8 mouse cellular contexts compared by ENCODE assay signal in the genomic region with DNA sequence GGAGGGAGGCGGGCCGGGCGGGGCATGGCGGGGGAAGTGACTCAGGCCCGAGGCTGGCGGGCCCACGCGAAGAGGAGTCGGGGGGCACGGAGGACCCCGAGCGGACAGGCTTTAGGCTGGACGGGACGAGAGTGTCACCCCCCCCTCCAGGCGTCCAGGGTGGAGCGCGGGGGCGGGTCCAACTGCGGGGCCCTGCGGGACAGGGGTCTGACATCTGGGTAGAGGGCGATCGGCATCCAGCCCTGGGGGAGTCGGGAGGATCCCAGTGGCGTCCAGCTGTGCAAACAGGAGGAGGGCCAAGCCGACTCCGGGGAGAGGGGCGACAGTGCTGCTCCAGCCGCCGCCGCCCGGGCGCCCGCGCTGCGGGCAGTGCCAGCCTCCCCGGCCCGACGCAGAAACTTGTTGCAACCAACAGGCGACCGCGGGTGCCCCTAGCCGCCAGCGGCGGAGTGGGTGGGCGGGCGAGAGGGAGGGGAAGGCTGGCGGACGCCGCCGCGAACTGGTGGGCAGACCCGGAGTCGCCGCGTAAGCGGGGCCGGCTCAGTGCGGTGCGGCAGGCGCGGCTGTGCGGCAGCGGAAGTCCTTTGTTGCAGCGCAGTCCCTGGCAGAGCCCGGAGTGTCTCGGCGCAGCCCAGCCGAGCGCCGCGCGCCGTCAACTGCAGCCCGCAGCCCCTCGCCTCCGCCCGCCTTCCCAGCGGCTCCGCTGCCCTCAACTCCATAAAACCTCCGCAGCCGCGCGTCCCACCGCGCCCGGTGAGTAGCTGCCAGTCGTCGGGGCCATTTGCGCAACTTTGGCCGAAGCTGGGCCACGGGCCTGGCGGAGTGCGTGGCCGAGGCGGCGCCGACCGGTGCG. TPM values are rescaled to one million over a fixed set of nuclear protein-coding genes. Genes with fewer than 3 reads are reported as not detected.
DNase-seq lines count a peak whose midpoint lies in the region; ATAC-seq and TF ChIP-seq lines count a peak whose summit lies in the region.

Gene Zbtb1, plus strand, starts transcription at position 289 of the 853 bp plus-strand sequence.

- peak within 1 kb of the TSS; percentile 83 for H3K4me3 ChIP-seq in bone marrow macrophage, adult 2 months (ENCODE audit: insufficient read depth, low read length)
- H3K4me3 ChIP-seq in heart, embryonic 12.5 days, result peak within 1 kb of the TSS; percentile 91
- peak within 1 kb of the TSS; percentile 95 for H3K4me3 ChIP-seq in kidney, postnatal 0 days (replicated peaks; ENCODE audit: low read depth, low read length)
- H3K4me3 ChIP-seq in liver, embryonic 13.5 days (replicated peaks), result peak within 1 kb of the TSS; percentile 91
- peak within 1 kb of the TSS; percentile 87 for H3K4me3 ChIP-seq in stomach, embryonic 15.5 days (replicated peaks)

- DNase-seq in B cell, adult 2 months, result peak; percentile 86 to 87
- DNase-seq in kidney, postnatal 0 days (ENCODE audit: low spot score), result peak; percentile 82
- peak; percentile 73 for DNase-seq in liver, embryonic 13.5 days
- DNase-seq in natural killer cell, adult 2 months (ENCODE audit: low spot score in 2 of 2), result peak; percentile 82 to 85

- peak within 1 kb of the TSS; percentile 97 for H3K9ac ChIP-seq in heart, embryonic 12.5 days
- H3K9ac ChIP-seq in kidney, postnatal 0 days (ENCODE audit: low read depth, low read length), result peak within 1 kb of the TSS; percentile 99
- H3K9ac ChIP-seq in liver, embryonic 13.5 days, result peak within 1 kb of the TSS; percentile 98
- peak within 1 kb of the TSS; percentile 99 for H3K9ac ChIP-seq in stomach, embryonic 15.5 days

- peak within 1 kb of the TSS; percentile 93 for H3K4me2 ChIP-seq in heart, embryonic 12.5 days
- peak within 1 kb of the TSS; percentile 71 for H3K4me2 ChIP-seq in kidney, postnatal 0 days (ENCODE audit: low read length)
- peak within 1 kb of the TSS; percentile 89 for H3K4me2 ChIP-seq in liver, embryonic 13.5 days
- H3K4me2 ChIP-seq in stomach, embryonic 15.5 days, result peak within 1 kb of the TSS; percentile 85

- H3K36me3 ChIP-seq in heart, embryonic 12.5 days, result no peaks in the 10 kb centered on the region
- no peaks in the 10 kb centered on the region for H3K36me3 ChIP-seq in kidney, postnatal 0 days (ENCODE audit: insufficient read depth, low read length)
- H3K36me3 ChIP-seq in liver, embryonic 13.5 days, result no peaks in the 10 kb centered on the region
- H3K36me3 ChIP-seq in stomach, embryonic 15.5 days, result no peaks in the 10 kb centered on the region

- H3K9me3 ChIP-seq in heart, embryonic 12.5 days (replicated peaks), result no peaks in the 10 kb centered on the region
- H3K9me3 ChIP-seq in kidney, postnatal 0 days (replicated peaks; ENCODE audit: low read length), result no peaks in the 10 kb centered on the region
- H3K9me3 ChIP-seq in liver, embryonic 13.5 days (replicated peaks), result no peaks in the 10 kb centered on the region
- no peaks in the 10 kb centered on the region for H3K9me3 ChIP-seq in stomach, embryonic 15.5 days

- no peaks in the 10 kb centered on the region for H3K27me3 ChIP-seq in heart, embryonic 12.5 days (replicated peaks)
- no peaks in the 10 kb centered on the region for H3K27me3 ChIP-seq in kidney, postnatal 0 days (ENCODE audit: insufficient read depth, low read length)
- H3K27me3 ChIP-seq in liver, embryonic 13.5 days, result no peaks in the 10 kb centered on the region
- no peaks in the 10 kb centered on the region for H3K27me3 ChIP-seq in stomach, embryonic 15.5 days (replicated peaks)

- ATAC-seq in erythroblast, adult 5-6 weeks (replicated peaks; ENCODE audit: low FRiP score, poor library complexity, severe bottlenecking), result 0 out of 2 replicates have a peak, but pooled peaks have one; percentile 2
- ATAC-seq in heart, embryonic 12.5 days (ENCODE audit: insufficient number of reproducible peaks, low FRiP score), result peak; percentile 70
- peak; percentile 66 for ATAC-seq in kidney, postnatal 0 days (replicated peaks; ENCODE audit: low FRiP score, low read depth)
- ATAC-seq in liver, embryonic 13.5 days (ENCODE audit: low read depth), result peak; percentile 38
- peak; percentile 61 for ATAC-seq in stomach, embryonic 15.5 days (ENCODE audit: insufficient read depth, low FRiP score, low read depth)

- TF ChIP-seq POLR2A in bone marrow macrophage, adult 2 months (IDR thresholded peaks at IDR 0.05; ENCODE audit: borderline replicate concordance, low read depth, low read length), result no peak

- TF ChIP-seq CTCF in bone marrow macrophage, adult 2 months (IDR thresholded peaks at IDR 0.05; ENCODE audit: low read depth, low read length), result no peak
- no peak; the same call in 1 of the 2 replicates for TF ChIP-seq CTCF in kidney, postnatal 0 days (IDR thresholded peaks at IDR 0.05; ENCODE audit: low read depth)

- peaks cover 37% of the 10 kb centered on the region for H3K4me1 ChIP-seq in bone marrow macrophage, adult 2 months (ENCODE audit: control insufficient read depth, insufficient read depth, low read length)
- H3K4me1 ChIP-seq in heart, embryonic 12.5 days (replicated peaks), result peaks cover 59% of the 10 kb centered on the region
- peaks cover 24% of the 10 kb centered on the region for H3K4me1 ChIP-seq in kidney, postnatal 0 days (replicated peaks; ENCODE audit: insufficient read depth, low read length)
- peaks cover 73% of the 10 kb centered on the region for H3K4me1 ChIP-seq in liver, embryonic 13.5 days (replicated peaks)
- H3K4me1 ChIP-seq in stomach, embryonic 15.5 days, result peaks cover 37% of the 10 kb centered on the region

- peak within 1 kb of the TSS; percentile 93 for H3K27ac ChIP-seq in bone marrow macrophage, adult 2 months (ENCODE audit: insufficient read depth, low read depth, low read length)
- peak within 1 kb of the TSS; percentile 99 for H3K27ac ChIP-seq in heart, embryonic 12.5 days (ENCODE audit: poor library complexity, severe bottlenecking)
- H3K27ac ChIP-seq in kidney, postnatal 0 days, result peak within 1 kb of the TSS; percentile 100
- peak within 1 kb of the TSS; percentile 97 for H3K27ac ChIP-seq in liver, embryonic 13.5 days
- H3K27ac ChIP-seq in stomach, embryonic 15.5 days, result peak within 1 kb of the TSS; percentile 100

- under 1% methylated on average over 73 of the region's 99 CpGs for WGBS in heart, embryonic 12.5 days
- under 1% methylated on average over 86 of the region's 99 CpGs for WGBS in kidney, postnatal 0 days
- WGBS in liver, embryonic 13.5 days (ENCODE audit: insufficient replicate concordance), result under 1% methylated on average over 98 of the region's 99 CpGs
- WGBS in stomach, embryonic 15.5 days, result under 1% methylated on average over 87 of the region's 99 CpGs

RNA-seq across cellular contexts. Expression of gene Zbtb1, which starts in this region (rescaled TPM):
- polyA plus RNA-seq in bone marrow macrophage, adult 2 months (2012; ENCODE audit: insufficient read depth, insufficient read length, missing spikeins), result 8.8 and 9.6 TPM in 2 replicates
- total RNA-seq in erythroblast, adult 5-6 weeks (2015; ENCODE audit: low replicate concordance), result 4.6 and 4.8 TPM in 2 replicates
- 4.0 and 5.6 TPM in 2 replicates for total RNA-seq in erythroblast, adult 5-6 weeks (2017; ENCODE audit: low replicate concordance)
- polyA plus RNA-seq in heart, embryonic 12.5 days (2016; fragmentation: Nextera tagmentation; extraction: Ambion mirVana), result 9.9 and 10.4 TPM in 2 replicates
- 8.2 and 9.0 TPM in 2 replicates for polyA plus RNA-seq in kidney, postnatal 0 days (2015; fragmentation: Nextera tagmentation; extraction: Ambion mirVana)
- polyA plus RNA-seq in liver, embryonic 13.5 days (2015; fragmentation: Nextera tagmentation; extraction: Ambion mirVana), result 4.3 and 5.9 TPM in 2 replicates
- polyA plus RNA-seq in stomach, embryonic 15.5 days (2015; fragmentation: Nextera tagmentation; extraction: Ambion mirVana), result 8.9 and 9.5 TPM in 2 replicates

Comparison
In these comparisons a context has a peak if more than half of its experiments do, and no peak if none do; other contexts are left out.
1. Peak in every context shown above with its lines: DNase-seq, ATAC-seq, H3K4me3 ChIP-seq and H3K27ac ChIP-seq.
2. ATAC-seq: peak in every context shown above with its lines; median percentile 70 in heart, embryonic 12.5 days; 66 in kidney, postnatal 0 days; 61 in stomach, embryonic 15.5 days; 38 in liver, embryonic 13.5 days; 2 in erythroblast, adult 5-6 weeks.